Mouse (Mus musculus) lung, postnatal 25 days (tissue): ENCODE data around the gene Actl9.

Experiments
- DNase-seq: peaks from one replicate; pipeline ENCODE4 v3.0.0; 2022; ENCODE audit warnings: low spot score

Actl9 gene

GRCm38 (mm10) chr17:33432019-33432946 is at the start of gene Actl9:
Gene Actl9, plus strand, starts transcription at chr17:33432896.
- no peak for DNase-seq

GRCm38 (mm10) chr17:33385705-33386104 is 47.0 kb upstream of the Actl9 start:
- no peak for DNase-seq

GRCm38 (mm10) chr17:33392271-33392670 is 40.4 kb upstream of the Actl9 start:
- no peak for DNase-seq

GRCm38 (mm10) chr17:33394182-33395034 is 38.3 kb upstream of the Actl9 start, which contains the start of gene Zfp101:
Gene Zfp101, minus strand, starts transcription at chr17:33394641.
- DNase-seq: peak; percentile 95

- DNase-seq: peak; percentile 85
Measured at GRCm38 (mm10) chr17:33439148-33439547, 6.5 kb downstream of the Actl9 start.

- DNase-seq: peak; percentile 57
Measured at GRCm38 (mm10) chr17:33439922-33440321, 7.2 kb downstream of the Actl9 start.

- no peak for DNase-seq
Measured at GRCm38 (mm10) chr17:33441159-33441558, 8.5 kb downstream of the Actl9 start.

GRCm38 (mm10) chr17:33456631-33457030 is 23.9 kb downstream of the Actl9 start:
- no peak for DNase-seq

- peak; percentile 10 for DNase-seq
Measured at GRCm38 (mm10) chr17:33471206-33471605, 38.5 kb downstream of the Actl9 start.
